Mouse (Mus musculus) granulocyte monocyte progenitor cell, adult 5-6 weeks (primary cell): ENCODE measurements around the gene Klhl12. TPM values are rescaled to one million over a fixed set of nuclear protein-coding genes. Genes with fewer than 3 reads are reported as not detected.
"Not testable (repeated sequence)": the region's sequence is repeated elsewhere in the genome, so short reads cannot be mapped to it uniquely, and the experiment has no call there.

Experiments
- ATAC-seq: replicated peaks from 2 replicates; pipeline ENCODE4 v1.8.0; 2016; ENCODE audit warnings: mild to moderate bottlenecking, moderate TSS enrichment, inconsistent platforms; ENCODE audit not compliant: poor library complexity, severe bottlenecking
- total RNA-seq, 2 experiments: library from RNA; stranded (forward) in 1 of 2; stranded (reverse) in 1 of 2; fragments of 200-712, 200-1000 nt in 1 of 2; fragments of >200 nt in 1 of 2; fragmentation: Nextera tagmentation in 1 of 2; gene quantifications; 2 replicates each; pipeline ENCODE4 v1.2.3; 2014 to 2017

Gene Klhl12
- total RNA-seq, 2 experiments from 2014 or later: 7.8 to 8.7 TPM

DNA sequence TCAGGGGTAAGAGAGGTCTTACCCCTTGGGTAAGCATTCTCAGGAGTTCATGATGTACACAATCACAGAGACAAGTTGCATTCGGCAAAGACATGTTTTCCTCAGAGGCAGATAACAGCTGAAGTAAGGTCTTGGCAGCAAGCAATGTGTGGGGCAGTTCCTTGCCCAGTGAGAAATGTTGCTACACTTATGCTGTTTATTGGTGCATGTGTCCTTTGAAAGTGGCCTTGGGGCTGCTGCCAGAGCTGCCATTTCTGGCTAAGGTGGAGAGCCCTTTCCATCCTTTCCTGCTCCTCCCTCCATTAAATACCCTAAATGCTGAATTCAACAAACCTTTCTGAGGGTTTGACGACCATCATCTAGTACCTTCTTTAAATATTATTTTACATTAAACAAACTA, 9.9 kb upstream of the Klhl12 start:
- ATAC-seq: no peak

DNA sequence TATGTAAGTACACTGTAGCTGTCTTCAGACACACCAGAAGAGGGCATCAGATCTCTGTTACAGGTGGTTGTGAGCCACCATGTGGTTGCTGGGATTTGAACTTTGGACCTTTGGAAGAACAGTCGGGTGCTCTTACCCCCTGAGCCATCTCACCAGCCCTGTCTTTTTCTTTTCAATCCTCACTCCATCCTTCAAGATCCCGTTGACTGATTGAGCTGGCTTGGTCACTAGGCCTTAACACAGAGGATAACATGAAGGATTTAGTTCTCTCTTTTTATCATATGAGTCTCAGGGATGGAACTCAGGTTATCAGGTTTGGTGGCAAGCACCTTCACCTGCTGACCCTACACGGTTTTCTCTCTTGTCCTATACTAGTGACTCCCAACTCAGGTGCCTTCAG, 6.8 kb upstream of the Klhl12 start:
- ATAC-seq: not testable (repeated sequence)

DNA sequence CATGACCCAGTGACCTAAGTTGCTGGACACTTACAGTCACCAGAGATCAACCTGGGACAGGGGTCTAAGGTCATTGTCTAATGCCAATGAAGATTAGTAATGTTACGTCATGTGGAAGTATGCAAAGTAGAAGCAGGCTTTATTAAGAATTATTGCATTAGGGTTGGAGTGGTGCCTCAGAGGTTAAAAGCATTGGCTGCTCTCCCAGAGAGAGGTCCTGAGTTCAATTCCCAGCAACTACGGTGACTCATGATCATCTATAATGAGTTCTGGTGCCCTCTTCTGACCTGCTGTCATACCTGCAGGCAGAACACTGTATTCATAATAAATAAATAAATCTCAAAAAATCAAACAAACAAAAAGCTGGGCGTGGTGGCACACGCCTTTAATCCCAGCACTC, 5.1 kb upstream of the Klhl12 start:
- ATAC-seq: no peak

DNA sequence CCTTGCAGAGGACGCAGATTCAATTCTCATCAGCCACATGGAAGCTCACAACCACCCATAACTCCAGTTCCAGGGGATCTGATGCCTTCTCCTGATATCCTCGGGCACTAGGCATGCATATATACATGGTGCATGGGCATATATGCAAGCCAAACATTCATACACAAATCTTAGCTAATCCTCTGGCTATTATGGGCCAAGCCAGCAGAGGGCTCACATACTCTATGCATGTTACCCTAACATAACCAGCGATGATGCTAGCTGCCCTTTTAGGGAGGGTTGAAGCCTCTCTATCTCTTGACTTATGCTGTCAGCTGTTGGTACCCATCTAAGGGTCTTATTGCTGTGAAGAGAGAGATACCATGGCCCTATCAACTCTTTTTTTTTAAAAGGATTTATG, 4.3 kb upstream of the Klhl12 start:
- ATAC-seq: peak; percentile 53

DNA sequence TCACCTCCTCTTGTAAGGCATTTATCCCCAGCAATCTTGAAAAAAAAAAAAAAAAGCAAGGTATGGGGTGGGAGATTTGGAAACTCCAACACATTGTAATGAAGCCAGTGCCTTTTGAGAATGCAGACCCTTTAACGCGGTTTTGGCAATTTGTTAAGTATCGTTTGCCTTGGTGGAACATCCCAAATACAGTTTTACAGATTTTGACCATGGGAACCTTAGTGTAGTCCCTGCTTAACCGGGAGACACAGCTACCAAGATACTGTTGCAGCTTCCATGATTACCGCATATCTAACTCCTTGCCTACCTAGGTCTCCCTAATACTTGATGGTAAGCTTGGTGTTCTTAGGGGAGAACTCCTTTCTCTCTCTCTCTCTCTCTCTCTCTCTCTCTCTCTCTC, 729 bp downstream of the Klhl12 start:
- no peak for ATAC-seq

DNA sequence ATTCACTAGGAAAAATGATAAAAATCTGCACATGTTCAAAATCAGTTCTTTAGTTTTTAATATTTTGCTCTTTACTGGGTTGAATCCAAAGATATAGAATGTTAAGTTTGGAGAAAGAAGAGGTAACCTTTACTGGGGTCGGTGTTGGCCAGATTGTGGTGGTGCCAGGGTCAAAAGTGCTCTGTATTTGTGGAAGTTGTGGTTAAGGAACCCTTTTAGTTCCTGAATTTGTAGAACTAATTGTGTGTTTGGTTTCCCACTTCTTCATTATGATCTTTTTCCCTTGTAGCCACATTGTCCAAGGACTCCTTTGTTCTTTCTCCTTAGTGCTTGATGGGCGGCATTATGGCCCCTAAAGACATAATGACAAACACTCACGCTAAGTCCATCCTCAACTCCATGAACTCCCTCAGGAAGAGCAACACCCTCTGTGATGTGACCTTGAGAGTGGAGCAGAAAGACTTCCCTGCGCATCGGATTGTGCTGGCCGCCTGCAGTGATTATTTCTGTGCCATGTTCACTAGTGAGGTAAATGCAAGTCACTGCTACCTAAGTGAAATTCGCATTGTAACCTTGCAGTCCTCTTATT, 2.9 kb downstream of the Klhl12 start:
- peak; percentile 72 for ATAC-seq

DNA sequence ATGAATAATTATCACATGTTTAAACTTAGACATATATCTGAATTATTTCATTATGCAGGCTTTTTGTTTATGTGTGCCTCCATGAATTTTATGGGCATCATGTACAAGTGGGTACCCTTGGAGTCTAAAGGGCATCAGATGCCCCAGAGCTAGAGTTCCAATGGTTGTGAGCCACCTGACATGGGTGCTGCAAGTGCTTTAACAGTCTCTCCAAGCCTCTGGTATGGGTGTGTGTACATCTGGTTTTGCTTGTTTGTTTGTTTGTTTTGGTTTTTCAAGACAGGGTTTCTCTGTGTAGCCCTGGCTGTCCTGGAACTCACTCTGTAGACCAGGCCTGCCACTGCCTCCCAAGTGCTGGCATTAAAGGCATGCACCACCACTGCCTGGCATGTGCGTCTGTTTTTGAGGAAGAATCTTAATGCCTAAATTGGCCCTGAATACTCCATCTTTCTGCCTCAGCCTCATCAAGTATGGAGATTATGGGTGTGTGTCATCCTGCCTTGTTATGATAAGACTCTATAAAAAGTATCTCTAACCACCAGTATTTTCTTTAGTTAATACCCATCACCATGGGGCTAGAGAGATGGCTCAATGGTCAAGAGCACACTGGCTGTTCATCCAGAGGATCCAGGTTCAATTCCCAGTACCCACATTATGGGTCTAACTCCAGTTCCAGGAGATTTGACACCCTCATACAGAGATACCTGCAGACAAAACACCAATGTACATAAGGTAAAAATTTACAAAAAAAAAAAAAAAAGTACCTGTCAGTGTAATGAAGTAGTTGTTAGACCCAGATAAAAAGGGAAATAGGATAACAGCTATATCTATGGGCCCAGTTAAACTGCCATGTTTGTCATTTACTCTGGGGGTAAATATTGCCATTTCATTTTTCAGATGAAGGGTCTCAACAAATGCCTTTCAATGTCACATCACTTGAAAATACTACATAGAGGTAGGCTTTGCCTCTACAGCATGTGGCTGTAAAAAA, 5.3 kb downstream of the Klhl12 start:
- ATAC-seq: no peak

DNA sequence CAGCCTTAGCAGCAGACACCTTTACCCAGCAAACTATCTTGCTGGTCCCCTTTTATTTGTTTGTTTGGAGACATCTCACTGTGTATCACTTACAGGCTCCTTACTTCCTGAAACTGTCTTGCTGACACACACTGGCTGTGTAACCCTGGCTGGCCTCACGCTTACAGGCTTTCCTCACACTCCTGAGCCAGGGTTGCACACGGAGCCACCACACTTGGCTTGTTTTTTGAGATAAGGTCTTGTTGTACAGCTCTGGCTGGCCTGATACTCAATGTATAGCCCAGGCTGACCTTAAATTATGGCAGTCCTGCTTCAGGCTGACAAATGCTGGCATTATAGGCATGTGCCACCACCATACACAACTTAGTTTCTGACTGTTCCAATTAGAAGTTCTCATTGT, 29.3 kb downstream of the Klhl12 start:
- no peak for ATAC-seq

DNA sequence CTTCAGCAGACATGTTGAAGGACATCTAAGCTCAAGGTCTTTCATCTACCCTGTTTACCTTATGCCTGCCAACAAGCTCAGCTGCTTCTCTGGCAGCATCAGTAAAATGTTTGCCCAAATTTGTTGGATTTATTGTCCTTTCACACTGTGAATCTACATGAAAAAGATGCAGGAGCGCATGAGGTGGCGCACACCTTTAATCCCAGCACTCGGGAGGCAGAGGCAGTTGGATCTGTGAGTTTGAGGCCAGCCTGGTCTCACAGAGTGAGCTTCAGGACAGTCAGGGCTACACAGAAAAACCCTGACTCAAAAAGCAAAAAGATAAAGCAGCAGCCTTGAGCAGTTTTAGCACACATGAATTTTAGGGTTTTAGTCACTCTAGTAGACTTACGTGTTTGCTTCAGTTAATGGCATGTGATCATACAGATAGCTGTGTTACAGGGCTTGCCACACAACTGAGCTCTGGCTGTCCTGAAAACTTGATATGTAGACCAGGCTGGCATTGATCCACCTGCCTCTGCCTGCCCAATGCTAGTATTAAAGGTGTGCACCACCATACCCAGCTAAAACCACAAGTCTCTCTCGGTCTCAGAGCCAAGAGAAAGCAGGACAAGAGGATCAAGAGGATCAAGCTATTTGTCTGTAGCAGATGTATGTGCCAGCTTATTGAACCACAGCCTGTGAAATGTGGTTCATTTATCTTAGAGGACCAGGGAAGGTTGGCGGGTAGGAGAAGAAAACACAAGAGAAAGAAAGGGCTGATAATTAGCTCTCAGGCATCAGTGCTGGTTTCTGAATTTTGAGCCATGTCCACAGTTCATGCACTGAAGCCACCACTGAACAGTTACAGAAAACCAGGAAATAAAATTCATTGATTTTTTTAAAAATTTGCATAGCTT, 35.8 kb downstream of the Klhl12 start:
- no peak for ATAC-seq

DNA sequence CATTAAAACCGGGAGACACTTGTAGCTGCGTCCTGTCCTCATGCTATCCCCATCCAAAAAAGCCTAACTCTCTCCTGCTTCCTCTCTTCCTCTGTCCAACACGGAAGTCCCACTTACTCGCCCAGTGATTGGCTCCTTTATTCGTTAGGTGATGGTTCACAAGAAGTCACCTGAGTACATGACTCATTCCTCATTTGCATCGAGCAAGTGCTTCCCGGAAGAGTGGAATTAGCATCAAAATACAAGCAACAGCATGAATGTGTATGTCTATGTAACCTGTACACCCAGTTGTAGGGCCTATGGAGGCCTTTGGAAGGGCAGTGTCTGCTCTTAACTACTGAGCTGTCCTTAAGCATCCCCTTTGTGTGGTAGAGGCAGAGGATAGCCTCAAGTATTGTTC, 36.9 kb downstream of the Klhl12 start:
- ATAC-seq: no peak

DNA sequence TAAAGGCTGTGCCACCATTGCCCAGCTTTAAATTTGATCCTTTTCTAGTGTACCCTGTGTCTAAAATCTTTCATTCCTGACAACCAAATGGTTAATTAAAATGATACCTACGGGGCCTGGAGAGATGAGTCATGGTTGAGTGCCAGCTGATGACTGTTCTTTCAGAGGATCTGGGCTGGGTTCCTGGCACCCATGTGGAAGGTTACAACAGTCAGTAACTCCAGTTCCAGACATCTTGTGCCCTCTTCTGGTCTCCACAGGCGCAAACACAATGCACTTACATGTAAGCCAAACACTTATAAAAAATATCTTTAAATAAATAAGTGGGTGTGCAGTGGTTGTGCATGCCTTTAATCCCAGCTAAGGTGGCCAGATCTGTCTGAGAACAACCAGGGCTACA, 38.2 kb downstream of the Klhl12 start:
- ATAC-seq: no peak

DNA sequence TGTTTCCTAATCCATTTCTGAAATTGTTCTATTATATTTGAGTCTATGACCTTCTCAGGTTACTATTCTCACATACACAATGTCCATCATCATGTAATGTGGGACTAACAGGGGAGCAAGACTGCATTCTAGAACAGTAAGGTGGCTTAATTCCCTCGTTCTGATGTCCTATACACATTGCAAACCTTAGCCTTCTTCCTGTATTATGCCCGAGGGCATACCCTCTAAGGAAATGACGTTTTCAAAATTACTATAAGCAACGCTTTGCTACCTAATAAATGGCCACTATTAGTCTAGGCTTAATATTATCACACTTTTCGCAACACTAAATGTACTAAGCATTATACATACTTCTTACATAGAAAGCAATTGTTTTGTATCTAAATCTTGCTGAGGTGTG, 38.6 kb downstream of the Klhl12 start:
- no peak; the same call in 1 of the 2 replicates for ATAC-seq

DNA sequence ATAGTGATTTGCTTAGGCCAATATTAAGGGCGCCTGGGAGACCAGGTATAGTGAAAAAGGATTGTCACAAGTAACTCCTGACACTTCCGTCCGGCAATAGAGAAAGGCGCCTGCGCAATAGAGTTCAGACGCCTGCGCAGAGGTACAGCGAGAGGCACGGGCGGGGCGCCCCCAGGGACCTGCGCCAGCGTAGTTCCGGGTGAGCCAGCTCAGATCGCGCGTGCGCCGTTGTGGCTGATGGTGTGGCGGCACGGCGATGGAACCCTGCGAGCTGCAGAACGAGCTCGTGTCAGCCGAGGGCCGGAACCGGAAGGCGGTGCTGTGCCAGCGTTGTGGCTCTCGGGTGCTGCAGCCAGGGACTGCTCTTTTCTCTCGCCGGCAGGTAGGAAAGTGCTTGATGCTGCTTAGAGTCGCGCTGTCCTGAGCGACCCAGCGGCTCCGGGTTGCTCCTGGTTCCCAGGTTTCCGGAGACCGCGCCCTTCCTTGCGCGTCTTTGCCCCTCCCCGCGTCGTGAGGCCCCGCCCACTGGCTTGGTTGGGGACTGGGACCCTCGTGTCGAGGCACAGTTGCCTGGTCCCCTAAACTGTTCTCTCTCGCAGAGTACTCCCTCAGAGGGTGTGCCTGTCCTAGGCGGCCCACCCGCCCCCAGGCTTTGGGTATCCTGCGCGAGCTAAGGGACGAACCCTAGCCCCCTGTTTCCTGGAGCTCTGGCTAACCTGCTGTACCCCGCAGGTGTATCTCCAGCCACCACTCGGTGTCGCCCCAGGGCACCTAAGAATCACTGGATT, 39.3 kb downstream of the Klhl12 start, which contains the start of gene Rabif:
Gene Rabif (plus strand): TSS at position 221 of the 788 bp plus-strand sequence.
- peak; percentile 98 for ATAC-seq

DNA sequence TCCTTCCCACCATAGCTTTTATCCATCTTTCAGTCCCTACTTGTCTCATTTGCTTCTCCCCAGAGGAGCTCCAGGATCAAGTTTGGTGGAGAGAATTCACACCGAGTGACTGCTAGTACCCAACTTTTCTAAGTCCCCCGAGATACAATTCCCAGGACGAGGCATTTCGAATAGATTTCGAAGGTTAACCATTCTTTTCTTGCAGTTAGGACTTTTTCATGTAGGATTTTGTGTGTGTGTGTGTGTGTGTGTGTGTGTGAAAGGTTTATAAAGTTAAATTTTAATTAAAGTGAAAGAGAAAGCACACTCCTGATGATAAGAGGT, 39.8 kb downstream of the Klhl12 start:
- no peak for ATAC-seq

DNA sequence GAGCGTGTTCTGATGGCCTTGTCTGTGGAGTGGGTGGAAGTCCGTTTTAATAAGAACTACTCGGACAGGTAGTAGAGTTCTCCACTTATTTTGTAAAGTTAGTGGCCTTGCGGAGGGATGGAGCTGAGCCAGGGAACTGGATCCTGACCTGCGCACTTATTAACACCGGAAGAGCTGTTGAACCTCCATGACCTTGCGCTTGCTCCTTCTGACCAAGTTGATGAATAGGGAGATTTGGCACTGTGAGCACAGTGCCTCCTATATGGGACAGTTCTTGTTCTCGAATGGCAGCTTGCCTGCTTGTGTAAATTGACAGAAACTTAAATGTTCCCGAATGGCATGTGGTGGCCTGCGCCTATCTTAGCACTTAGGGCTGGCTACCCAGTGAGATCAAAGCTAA, 40.7 kb downstream of the Klhl12 start:
- ATAC-seq: no peak

DNA sequence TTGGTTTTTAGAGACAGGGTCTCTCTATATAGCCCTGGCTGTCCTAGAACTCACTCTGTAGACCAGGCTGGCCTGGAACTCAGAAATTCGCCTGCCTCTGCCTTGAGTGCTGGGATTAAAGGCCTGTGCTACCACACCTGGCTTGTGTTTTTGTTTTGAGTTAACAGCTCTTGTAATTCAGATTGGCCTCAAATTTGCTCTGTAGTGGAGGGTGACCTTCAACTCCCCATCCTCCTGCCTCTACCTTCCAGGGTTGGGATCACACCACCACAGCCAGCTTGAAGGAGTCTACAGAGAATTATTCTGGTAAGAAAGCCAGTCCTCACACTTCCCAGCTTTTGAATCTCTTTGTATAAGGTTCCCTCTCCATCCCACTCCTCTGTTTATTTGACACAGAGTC, 45.6 kb downstream of the Klhl12 start:
- ATAC-seq: no peak

DNA sequence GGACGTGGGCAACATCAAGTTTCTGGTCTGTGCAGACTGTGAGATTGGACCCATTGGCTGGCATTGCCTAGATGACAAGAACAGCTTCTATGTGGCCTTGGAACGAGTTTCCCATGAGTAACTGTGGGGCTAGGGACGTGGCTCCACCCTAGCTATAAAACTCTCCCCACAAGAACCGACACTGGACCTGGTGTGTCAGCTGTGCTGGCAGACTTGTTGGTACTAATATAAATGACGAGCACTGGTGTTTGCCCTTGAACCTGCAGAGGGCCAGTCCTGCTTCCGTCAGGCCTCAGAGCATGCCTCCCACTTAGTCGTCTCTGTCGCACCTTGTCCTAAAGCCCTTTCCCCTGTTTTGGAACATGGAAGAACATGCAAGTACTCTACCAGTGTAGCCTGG, 50.9 kb downstream of the Klhl12 start:
- no peak for ATAC-seq

DNA sequence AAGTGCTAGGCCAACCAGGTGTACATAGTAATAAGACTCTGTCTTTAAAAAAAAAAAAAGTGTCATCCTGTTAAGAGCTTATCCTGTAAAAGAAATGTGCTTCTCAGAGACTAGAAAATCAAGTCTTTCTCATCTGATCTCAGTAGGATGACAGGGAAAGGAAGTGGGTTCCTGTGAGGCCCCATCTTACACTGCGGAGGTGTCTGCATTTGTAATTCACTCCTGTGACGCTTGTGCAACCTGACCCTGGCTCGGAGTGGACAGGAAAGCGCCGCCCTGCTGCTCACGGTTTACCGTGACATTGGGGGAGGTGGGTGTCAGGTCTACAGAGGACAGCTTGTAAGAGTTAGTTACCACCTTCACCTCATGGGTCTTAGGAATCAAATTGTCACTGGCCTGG, 54.7 kb downstream of the Klhl12 start:
- peak; percentile 74 for ATAC-seq

DNA sequence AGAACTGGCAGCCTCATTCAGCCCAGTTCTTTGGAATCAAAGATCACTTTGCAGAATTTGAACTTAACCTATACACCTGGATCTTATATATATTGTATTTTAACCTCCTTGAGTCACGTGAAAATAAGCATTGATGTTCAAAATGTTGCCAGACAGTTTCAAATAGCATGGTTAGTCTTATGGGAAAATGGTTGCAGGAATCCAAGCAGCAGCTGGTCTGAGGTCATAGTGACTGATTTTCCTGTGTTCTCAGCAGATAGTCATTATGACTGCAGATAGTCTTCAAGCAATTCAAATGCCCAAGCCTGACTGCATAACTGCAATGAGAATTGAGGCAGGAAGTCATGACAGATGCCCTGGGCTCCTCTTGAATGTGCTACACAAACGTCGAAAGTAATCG, 56.9 kb downstream of the Klhl12 start:
- no peak for ATAC-seq

DNA sequence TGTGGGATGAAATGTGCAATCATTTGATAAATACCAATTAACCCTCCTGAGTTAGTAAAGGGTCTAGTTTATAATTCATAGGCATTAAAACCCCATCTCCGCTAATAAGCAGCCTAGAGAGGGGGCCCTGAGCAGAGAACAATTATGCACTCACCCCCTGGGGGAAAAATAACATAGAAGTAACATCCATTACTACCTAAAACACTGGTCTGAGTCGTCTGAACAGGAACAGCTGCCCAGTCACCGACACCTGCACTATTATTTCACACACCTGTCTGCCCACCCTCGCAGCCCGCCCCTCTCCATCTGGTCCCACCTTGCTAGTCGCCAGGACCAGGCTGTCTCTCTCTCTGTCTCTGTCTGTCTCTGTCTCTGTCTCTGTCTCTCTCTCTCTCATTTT, 57.3 kb downstream of the Klhl12 start:
- ATAC-seq: no peak
